Mouse (Mus musculus) urinary bladder, postnatal 36 days (tissue): ENCODE data around the gene Hes6.
A peak's percentile ranks its signal among the peaks of the same experiment; 100 is the strongest.

Source experiments
- DNase-seq, 2 experiments: peaks; one replicate each; pipeline ENCODE4 v3.0.0; 2022; ENCODE audit warnings: low spot score in 2 of 2, mixed read lengths in 1 of 2

Hes6 gene

GRCm38 (mm10) chr1:91441855-91442254 is 28.0 kb upstream of the Hes6 start:
- no peak for DNase-seq

- no peak for DNase-seq
Observed at GRCm38 (mm10) chr1:91439776-91440175, 25.9 kb upstream of the Hes6 start.

GRCm38 (mm10) chr1:91437573-91437972 is 23.7 kb upstream of the Hes6 start:
- DNase-seq = no peak

GRCm38 (mm10) chr1:91437083-91437400 is 23.2 kb upstream of the Hes6 start:
- no peak for DNase-seq

- peak; percentile 73 to 88 for DNase-seq
Observed at GRCm38 (mm10) chr1:91436380-91437082, 22.7 kb upstream of the Hes6 start.

GRCm38 (mm10) chr1:91435606-91436130 is 21.8 kb upstream of the Hes6 start:
- no peak for DNase-seq

GRCm38 (mm10) chr1:91434905-91435304 is 21.1 kb upstream of the Hes6 start:
- no peak for DNase-seq

GRCm38 (mm10) chr1:91430761-91431160 is 16.9 kb upstream of the Hes6 start:
- no peak for DNase-seq

- DNase-seq = no peak
Observed at GRCm38 (mm10) chr1:91429212-91429611, 15.4 kb upstream of the Hes6 start.

- DNase-seq = peak; percentile 73 to 84
Observed at GRCm38 (mm10) chr1:91428614-91429013, 14.8 kb upstream of the Hes6 start.

GRCm38 (mm10) chr1:91426397-91426796 is 12.6 kb upstream of the Hes6 start:
- DNase-seq = no peak

- DNase-seq = no peak
Observed at GRCm38 (mm10) chr1:91420601-91421065, 6.8 kb upstream of the Hes6 start.

- no peak for DNase-seq
Observed at GRCm38 (mm10) chr1:91419862-91420600, 6.2 kb upstream of the Hes6 start.

GRCm38 (mm10) chr1:91417991-91418390 is 4.2 kb upstream of the Hes6 start:
- DNase-seq = no peak

GRCm38 (mm10) chr1:91415311-91415710 is 1.5 kb upstream of the Hes6 start:
- DNase-seq = no peak

- no peak for DNase-seq
Observed at GRCm38 (mm10) chr1:91414903-91415302, 1.1 kb upstream of the Hes6 start.

- DNase-seq = peak in 1 of 2 experiments; percentile 13
Observed at GRCm38 (mm10) chr1:91413536-91413897, 321 bp downstream of the Hes6 start.

- DNase-seq = peak; percentile 84 to 94
Observed at GRCm38 (mm10) chr1:91413030-91413506, 770 bp downstream of the Hes6 start.

GRCm38 (mm10) chr1:91412286-91413029 is 1.4 kb downstream of the Hes6 start:
- DNase-seq = peak in 1 of 2 experiments; percentile 23

- no peak for DNase-seq
Observed at GRCm38 (mm10) chr1:91411631-91412285, 2.1 kb downstream of the Hes6 start.

GRCm38 (mm10) chr1:91407819-91408218 is 6.0 kb downstream of the Hes6 start:
- no peak for DNase-seq
